Mouse (Mus musculus) layer of hippocampus, adult 11-12 months (tissue): ENCODE results near the gene Plcb2.

ENCODE experiments used
- DNase-seq: peaks from one replicate; pipeline ENCODE4 v3.0.0; 2022; ENCODE audit warnings: low spot score

Plcb2 gene

DNA sequence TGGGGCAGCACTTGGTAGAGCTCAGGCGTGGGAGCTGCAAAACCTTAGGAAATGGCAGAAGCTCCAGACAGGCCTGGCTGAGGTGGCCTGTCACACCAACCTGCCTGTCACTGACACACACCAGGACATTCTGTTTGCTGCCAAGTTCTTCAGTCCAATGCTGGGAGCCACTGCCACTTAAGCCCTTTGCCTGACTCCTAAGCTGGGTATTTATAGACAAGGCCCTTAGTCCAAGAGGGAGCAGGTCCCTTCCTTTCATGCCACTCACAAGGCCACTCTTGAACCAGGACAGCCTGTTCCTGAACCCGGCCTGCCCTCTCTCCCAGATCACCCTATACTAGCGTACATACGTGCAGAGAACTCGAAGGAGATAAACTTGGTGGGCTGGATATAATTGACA lies 11.6 kb downstream of the Plcb2 start:
- DNase-seq: no peak

DNA sequence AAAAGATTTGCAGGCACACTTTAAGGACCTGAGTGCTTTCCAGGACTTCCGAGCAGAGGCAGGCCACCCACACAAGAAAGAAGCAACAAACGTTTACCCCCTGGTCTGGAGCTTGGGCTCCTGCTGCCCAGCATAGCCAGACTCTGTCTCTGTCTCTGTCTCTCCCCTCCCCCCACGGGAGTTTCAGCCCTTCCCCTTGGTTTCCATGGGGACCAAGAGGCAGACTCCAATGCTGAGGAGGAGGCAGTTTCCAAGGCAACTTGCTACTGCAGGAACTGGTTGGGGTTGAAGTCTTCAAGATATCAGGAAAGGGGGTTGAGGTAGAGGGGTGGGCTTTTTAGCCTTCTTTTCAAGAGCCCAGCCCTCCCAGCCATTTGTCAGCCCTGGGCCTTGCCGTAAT lies 14.0 kb downstream of the Plcb2 start:
- DNase-seq: peak; percentile 67

DNA sequence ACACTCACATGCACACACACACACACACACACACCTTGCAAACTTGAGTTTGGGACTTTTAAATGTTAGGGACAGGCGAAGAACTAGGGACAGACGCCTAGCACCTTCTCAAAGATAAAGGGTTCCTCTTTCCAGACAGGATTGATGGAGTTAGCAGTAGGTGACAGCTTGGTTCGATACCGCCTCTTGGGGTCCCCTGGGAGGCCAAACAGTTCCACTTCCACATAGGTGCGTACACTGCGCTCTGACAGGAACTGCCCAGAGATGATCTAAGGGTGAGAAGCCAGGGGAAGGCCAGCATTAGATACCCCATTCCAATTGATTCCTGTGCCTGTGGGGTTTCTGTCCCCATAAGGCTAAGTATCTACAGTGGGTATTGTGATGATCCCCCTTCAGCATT lies 14.6 kb downstream of the Plcb2 start:
- DNase-seq: no peak

DNA sequence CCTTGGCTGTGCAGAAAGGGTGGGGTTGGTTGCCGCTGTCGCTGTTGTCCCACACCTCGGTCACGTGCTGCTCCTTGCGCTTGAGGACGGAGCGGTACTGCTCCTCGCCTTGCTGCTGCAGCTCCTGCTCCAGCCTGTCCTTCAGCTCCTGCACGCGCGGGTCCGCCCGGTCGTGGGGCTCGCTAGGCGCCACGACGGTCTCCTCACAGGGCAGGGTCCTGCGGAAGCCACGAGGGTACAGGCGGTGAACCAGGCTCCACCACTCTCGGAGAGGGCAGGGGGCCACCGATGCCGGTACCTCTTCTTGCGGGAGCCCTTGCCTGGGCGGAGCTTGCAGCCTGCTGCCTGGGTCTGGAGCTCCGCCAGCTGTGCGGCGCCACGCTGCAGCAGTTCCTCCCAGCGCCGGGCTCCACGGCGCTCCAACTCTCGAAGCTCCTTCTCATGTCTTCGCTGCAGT lies 17.2 kb downstream of the Plcb2 start:
- DNase-seq: no peak

DNA sequence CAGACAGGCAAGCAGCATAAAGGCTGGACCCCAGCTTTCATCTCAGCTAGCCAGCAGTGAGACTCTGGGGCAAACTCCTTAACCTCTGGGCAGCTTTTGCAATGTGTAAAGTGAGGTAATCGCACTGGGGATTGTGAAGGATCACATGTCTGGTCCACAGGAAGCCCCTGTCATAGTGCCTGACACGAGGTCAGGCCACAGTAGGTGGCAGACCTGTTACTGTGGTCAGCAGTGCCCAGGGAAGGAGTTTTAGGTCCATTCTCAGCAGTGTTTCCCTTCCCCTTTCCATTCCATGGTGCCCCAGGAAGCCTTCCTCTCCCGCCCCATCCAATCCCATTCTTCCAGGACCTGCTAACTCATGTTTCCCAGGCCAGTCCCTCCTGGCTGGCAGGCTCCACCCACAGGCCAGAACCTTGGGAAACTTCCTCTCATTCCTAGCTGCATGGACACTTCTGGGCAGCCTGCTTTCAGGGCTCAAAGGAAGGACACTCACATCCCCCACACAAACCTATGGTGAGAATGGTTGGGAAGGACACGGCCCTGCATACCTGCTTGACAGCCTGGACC lies 18.5 kb downstream of the Plcb2 start:
- DNase-seq: no peak

DNA sequence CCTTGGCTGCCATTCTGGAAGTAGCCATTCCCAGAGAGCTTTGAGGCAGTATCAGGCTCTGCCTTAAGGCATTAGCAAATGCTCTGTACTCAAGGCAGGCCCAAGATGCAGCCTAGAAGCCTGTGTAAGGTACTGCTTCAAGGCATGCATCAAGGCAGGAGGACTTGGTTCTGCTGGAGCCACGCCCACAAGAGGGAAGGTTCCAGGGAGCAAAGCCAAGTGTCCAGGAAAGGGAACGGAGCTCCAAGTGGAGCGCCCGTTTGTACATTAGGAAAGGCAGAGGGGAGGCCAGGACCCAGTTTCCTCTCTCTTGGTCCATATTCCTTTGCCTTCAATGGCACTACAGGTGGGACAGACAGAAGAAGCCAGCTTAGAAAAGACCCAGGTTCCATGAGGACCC lies 19.8 kb downstream of the Plcb2 start:
- no peak for DNase-seq

DNA sequence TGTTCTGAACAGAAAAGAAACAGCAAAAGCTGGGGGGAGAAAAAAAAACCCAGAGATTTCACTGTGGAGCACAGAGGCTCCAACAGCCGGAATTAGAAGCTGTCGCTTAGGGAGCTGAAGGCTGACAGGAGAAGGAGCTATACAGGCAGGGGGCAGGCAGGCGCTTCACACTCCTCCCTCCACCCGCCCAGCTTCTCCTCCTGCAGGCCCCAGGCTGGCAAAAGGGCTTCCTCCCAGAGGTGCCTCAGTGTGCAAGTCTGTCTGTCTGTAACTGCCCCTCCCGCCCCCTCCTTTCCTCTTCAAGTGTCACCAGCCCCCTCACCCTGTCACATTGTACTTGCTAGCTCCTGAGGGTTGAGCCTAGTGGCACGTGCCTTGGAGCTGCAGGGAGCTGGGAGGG lies 21.8 kb downstream of the Plcb2 start:
- DNase-seq: no peak

DNA sequence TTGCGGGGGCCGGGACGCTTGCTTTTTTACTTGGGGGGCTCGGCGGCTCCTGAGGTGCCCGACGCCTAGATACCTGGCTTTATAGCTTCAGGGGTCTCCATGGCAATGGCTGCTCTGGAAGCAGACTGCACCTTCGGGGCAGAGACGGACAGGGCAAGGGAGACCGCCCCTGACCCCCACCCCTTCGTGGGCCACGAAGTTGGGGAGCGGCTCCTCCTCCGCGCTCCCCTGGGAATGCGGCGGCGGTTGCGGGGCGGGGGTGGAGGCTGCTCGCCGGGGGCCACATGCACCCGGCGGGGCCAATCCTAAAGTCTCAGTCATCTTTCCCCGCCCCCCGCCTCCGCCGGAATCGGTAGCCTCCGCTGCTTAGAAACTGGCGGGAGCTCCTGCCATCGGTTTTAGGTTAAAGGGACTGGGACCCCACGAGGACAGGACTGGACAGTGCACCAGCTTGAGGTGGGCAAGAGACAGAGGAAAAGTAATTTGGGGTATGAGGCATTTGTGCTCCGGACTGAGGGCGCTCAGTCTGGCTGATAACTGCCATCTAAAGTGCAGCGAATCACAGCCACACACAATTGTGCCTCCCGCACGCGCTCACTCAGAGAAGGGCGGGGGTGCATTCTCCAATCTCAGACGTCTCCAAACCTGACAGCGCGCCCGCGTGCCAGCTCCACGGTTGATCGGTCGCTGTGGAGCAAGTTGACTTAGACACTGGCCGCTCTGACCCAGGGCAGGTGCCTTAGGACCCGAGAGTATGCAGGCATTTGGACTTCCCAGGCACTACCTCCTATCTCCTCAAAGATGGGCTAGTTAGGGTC lies 24.1 kb downstream of the Plcb2 start, which contains the start of gene Ankrd63:
TSS of gene Ankrd63 (minus strand) at position 51 of the 818 bp plus-strand sequence.
- DNase-seq: no peak

DNA sequence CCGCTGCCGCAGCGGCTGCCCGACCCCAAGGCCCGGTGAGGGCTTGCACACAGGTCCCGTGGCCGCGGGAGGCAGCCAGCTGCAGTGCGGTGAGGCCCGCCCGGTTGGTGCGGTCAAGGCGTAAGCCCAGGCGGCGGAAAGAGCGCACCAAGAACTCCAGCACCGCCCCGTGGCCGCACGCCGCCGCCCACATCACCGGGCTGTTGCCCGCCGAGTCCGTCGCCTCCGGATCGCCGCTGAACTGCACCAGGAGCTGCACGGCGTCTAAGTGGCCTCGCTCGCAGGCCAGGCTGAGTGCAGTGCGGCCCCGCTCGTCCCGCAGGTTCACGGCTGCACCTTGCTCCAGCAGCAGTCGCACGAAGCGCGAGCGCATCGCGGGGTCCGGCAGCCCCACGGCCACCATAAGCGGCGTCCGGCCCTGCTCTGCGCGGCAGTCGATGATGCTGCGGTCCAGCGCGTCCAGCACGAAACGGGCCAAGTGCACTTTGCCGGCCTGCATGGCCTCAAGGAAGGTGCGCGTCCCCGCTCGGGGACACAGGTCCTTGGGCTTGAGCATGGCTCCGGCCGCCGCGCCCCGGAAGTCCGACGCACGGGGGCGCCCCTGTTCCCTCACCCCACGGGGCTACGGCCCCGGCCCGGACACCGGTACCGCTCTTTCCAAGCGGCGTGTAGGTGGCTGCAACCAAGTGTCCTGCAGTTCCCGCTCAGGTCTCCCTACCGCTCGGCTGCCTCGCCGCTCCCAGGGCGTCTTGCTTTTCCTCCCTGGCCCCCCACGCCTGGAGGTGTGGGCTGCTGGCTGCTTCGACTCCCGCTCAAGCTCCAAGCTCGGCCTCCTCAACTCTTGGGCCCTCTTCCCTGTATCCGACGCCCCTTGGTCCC lies 25.1 kb downstream of the Plcb2 start:
- DNase-seq: no peak

DNA sequence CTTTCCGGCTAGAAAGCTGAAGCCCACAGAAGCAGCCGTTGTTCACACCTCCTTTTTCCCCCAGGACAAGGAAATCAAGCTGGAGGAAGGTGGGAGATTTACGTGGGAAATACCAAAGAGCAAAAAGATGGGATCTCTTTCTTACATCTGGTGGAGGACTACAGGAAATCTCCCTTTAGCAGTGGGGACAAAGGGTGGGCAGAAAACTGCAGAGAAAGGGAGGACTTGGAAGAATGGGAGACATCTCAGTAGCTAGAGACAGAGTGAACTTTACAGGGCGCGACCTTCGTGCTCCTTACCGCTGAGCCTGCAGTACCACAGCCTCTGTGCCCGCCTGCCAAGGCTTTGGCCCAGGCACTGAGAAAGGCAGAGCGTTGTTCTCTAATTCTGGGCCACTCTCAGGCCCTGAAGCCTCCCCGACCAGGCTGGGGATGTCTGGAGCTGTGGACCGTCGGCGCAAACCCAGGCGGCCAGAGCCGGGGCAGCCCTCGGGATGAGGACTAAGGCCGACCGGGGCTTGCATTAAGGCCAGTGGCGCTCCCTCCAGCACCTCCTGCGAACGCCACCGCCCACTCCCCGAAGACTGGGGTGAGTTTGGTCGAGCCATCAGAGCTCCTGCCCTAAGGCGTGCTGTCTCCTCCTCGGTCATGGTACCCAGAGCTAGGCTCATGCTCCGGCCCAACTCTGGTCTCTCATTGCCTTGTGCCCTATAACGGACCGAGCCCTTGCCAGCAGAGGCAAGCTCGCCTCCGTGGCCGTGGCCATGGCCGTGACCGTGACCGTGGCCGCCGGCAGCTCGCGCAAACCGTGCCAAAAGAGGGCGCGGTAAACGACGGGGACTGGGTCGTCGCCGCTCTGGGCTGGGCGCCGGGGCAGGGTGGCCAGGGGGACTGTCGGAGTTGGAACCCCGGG lies 26.0 kb downstream of the Plcb2 start:
- no peak for DNase-seq

DNA sequence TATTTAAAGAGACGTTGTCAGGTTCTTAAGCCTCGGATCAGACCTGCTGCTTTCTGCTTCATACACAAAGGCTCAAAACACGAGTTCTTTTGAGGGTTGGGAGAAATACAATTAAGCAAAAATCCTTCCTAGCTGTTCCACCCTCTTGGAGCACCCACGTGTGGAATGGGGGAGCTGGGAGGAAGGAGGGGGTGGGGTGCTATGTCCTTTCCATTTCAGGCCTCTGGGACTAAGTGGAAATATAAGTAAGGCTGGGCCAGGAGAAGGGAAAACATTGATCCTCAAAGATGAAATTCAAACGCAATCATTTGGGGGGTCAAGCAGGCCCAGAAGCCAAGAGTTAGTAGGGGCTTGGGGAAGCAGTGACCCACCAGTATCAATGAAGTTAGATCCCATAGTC lies 27.1 kb downstream of the Plcb2 start:
- DNase-seq: no peak

DNA sequence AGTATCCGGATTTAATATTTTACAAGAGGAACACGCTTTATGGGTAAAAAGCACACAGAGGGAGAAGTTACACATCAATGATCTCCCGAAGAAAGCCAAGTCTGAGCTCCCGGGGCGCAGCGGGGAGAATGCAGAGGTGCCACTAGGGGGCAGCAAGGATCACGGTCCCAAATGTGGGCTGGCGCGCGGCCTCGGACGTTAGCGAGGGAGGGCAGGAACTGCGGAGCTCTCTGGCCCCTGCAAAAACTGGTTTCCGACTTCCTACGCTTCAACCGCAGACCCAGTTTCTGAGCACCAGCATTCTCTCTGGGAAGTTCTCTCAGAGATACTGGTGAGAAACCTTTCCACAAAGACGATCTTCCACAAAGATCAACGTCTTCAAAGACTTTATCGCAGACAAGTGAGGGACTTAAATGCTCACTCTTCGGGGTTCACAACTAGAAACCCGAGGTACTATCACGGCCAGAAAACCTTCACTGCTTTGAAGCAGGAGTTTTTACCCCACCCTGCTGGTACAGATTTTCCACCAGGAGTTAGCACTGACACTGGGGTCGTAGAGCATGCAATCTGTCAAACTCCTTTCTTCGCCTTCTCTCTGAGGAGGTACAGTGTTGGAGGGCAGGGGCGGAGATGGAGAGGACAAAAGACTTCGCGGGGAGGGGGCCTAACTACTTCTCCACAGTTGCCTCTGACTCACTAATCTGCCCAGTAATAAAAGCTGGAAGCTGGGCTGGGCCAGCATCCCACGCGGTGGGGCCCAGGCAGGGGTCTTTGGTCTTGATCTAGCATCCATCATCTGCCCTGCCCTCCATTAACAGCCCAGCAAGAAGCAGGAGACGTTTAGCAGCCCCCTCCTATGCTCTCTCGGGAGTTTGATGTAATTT lies 27.8 kb downstream of the Plcb2 start:
- DNase-seq: peak; percentile 81

DNA sequence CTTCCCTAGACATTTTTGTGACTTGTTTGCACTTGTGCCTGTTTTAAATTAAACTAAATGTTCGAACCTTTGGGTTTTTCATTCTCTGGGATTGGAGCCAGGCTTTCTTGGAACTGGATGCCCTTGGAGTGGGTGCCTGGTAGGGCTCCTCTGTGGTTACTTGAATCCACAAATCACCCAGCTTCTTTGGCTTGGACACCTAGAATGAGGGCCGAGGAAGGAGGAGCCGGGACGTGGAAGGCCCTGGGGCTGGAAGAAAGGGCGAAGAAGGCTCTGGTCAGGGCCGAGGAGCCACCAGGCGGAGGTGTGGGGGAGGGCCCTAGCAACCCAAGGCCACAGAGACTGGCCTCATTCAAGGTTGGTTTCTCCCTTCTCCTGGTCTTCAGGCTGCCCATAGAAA lies 30.3 kb downstream of the Plcb2 start:
- no peak for DNase-seq

DNA sequence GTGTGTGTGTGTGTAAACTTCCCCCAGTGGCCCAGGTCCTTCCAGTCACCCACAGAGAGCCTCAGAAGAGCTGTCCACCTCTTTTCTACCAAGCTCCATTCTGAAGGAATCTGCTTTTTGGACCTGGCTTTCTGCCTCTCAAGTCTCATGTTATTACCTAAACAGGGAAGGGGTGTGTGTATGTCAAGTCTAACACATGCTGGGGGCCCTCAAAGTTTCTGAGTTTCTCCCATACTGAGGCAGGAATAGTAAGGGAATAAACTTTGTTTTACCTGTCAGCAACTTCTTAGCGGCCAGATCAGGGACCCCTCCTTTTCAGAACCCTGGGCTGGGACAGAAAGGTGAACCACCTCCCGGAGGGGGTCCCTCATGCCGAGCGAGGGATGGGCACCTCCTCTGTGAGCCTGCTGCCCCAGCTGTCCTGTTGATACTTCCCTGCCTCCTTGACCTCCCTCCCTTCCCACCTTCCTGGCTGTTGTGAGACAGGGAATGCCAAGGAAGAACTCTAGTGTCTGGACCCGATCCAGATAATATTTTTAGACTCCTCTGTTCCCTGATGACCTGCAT lies 30.8 kb downstream of the Plcb2 start:
- no peak for DNase-seq

DNA sequence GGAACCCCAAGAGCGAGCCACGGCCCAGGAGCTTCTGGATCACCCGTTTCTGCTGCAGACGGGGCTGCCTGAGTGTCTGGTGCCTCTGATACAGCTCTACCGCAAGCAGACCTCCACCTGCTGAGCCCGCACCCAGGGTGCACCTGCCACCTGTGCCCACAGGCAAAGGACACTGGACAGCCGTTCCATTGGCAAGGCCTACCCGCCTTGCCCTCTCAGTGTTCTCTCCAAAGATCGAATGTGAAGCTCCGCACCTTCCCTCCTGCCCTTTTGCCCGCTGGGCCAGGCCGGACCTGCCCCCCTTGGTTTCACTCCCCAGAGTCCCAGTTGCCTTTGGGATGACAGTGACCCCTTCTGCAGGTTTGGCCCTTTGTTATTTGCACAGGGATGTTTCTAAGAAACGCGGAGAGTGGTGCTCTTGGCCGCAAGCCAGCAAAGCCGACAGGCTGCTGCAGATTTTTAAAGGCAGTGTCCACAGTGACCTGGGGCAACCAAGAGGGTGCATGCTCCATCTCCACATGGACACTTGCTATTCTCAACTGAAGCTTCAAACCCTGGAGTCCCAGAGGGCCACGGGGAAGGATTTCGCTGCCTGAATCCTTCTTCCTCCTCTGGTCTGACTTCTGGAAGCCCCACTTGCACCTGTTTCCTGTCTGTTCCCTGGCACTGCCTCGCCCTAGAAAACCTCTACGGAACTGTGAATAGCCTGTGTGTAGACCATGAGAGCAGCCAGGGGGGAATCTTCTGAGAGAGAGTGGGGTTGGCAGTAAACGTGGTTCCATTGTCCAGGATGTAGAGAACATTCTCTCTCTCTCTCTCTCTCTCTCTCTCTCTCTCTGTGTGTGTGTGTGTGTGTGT lies 31.6 kb downstream of the Plcb2 start:
- DNase-seq: no peak

DNA sequence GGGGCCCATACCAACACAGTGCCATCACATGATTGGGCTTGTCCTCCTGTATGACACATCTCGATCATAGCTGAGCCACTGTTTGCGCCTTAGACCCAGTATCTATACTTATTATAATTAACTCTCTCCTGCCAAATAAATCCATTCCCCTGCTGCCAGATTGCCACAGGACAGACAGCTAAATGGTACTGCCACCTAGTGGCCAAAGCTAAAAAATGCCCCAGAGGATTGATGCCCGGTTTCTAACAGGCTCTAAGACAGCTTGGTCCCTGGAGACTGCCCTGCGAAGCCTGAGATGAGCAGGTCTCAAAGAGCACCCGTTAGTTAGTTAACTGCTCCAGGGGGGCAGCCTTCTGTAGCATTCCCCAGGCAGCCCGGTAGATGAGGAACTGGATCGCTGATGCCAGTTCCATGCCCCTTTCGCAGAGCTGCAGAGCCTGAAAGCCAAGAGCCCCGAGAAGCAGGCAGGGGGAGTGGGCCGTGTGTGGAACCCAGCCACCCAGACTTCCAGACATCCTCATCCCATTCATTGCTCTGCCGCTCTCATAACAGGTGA lies 32.5 kb downstream of the Plcb2 start:
- DNase-seq: peak; percentile 76

DNA sequence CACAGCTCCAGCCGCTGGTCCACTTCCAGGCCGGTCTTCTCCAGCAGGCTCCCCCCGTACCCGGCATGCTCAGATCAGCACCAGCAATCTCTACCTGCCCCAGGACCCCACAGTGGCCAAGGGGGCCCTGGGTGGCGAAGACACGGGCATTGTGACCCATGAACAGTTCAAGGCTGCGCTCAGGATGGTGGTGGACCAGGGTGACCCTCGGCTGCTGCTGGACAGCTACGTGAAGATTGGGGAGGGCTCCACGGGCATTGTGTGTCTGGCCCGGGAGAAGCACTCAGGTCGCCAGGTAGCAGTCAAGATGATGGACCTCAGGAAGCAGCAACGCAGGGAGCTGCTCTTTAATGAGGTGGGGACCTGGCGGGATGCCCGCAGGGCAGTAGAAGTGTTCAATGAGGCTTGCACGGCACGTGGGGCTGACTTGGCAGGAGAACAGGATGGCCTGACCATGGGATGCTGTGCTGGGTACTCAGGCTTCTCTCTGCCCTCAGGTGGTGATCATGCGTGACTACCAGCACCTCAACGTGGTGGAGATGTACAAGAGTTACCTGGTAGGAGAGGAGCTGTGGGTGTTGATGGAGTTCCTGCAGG lies 34.8 kb downstream of the Plcb2 start:
- DNase-seq: no peak

DNA sequence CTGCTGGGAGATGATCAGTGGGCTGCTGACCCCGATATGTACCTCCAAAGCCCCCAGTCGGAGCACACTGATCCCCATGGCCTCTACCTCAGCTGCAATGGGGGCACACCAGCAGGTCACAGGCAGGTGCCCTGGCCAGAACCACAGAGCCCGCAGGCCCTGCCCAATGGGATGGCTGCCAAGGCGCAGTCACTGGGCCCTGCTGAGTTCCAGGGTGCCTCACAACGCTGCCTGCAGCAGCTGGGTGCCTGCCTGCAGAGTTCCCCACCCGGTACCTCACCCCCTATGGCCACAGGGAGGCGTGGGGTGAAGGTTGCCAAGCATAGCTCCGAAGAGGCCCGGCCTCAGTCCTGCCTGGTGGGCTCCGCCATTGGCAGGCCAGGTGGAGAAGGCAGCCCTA lies 38.4 kb downstream of the Plcb2 start:
- no peak for DNase-seq

DNA sequence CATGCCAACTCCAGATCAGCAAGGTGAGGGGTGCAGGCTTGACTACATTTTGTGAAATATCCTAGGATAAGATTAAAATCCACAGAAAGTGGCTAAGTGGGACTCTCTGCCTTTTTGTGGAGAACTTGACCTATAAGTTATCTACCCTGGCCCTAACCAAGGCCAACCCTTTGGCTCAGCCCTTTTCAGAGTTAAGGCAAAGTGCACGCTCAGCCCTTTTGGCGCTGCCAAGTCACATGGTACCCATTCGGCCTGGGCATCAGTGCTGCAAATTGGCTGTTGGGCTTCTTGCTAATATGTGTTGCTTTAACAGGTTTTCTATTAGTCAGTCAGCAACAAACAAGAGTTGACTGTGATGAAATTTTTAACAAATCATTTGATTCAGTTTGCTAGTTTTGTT lies 40.4 kb downstream of the Plcb2 start:
- no peak for DNase-seq
